Mouse (Mus musculus): ENCODE measurements around the gene Smco2.

The Smco2 gene

GRCm38 (mm10) chr6:146850050-146850449 lies at the start of gene Smco2:
Gene Smco2 (plus strand): TSS chr6:146850104.
- no peak for DNase-seq (ENCODE audit: low spot score in 2 of 2)

- DNase-seq (ENCODE audit: low spot score in 2 of 2) = no peak
These were observed 39.9 kb upstream of the Smco2 start for GRCm38 (mm10) chr6:146809991-146810390.

GRCm38 (mm10) chr6:146813007-146813406 lies 36.9 kb upstream of the Smco2 start:
- DNase-seq (ENCODE audit: low spot score in 2 of 2) = no peak

- no peak for DNase-seq (ENCODE audit: low spot score in 2 of 2)
These were observed 29.5 kb upstream of the Smco2 start for GRCm38 (mm10) chr6:146820177-146820965.

GRCm38 (mm10) chr6:146821958-146822357 lies 27.9 kb upstream of the Smco2 start:
- no peak for DNase-seq (ENCODE audit: low spot score in 2 of 2)

- DNase-seq (ENCODE audit: low spot score in 2 of 2) = peak in 1 of 2 experiments; percentile 53
These were observed 25.0 kb upstream of the Smco2 start for GRCm38 (mm10) chr6:146824727-146825486.

- no peak for DNase-seq (ENCODE audit: low spot score in 2 of 2)
These were observed 24.5 kb upstream of the Smco2 start for GRCm38 (mm10) chr6:146825487-146825773.

- DNase-seq (ENCODE audit: low spot score in 2 of 2) = no peak
These were observed 18.6 kb upstream of the Smco2 start for GRCm38 (mm10) chr6:146831320-146831719.

- DNase-seq (ENCODE audit: low spot score in 2 of 2) = peak; percentile 35 to 37
These were observed 16.2 kb upstream of the Smco2 start for GRCm38 (mm10) chr6:146833485-146834314.

GRCm38 (mm10) chr6:146834342-146834741 lies 15.6 kb upstream of the Smco2 start:
- DNase-seq (ENCODE audit: low spot score in 2 of 2) = no peak

GRCm38 (mm10) chr6:146835784-146836183 lies 14.1 kb upstream of the Smco2 start:
- no peak for DNase-seq (ENCODE audit: low spot score in 2 of 2)

GRCm38 (mm10) chr6:146837316-146837715 lies 12.6 kb upstream of the Smco2 start:
- no peak for DNase-seq (ENCODE audit: low spot score in 2 of 2)

GRCm38 (mm10) chr6:146838366-146838765 lies 11.5 kb upstream of the Smco2 start:
- DNase-seq (ENCODE audit: low spot score in 2 of 2) = no peak

- DNase-seq (ENCODE audit: low spot score in 2 of 2) = no peak
These were observed 11.0 kb upstream of the Smco2 start for GRCm38 (mm10) chr6:146838863-146839262.

GRCm38 (mm10) chr6:146844867-146845266 lies 5.0 kb upstream of the Smco2 start:
- DNase-seq (ENCODE audit: low spot score in 2 of 2) = no peak

GRCm38 (mm10) chr6:146845347-146845746 lies 4.6 kb upstream of the Smco2 start:
- no peak for DNase-seq (ENCODE audit: low spot score in 2 of 2)

GRCm38 (mm10) chr6:146845961-146846750 lies 3.7 kb upstream of the Smco2 start:
- no peak for DNase-seq (ENCODE audit: low spot score in 2 of 2)

GRCm38 (mm10) chr6:146847402-146847801 lies 2.5 kb upstream of the Smco2 start:
- DNase-seq (ENCODE audit: low spot score in 2 of 2) = no peak

- no peak for DNase-seq (ENCODE audit: low spot score in 2 of 2)
These were observed 1.6 kb upstream of the Smco2 start for GRCm38 (mm10) chr6:146848281-146848680.

- no peak for DNase-seq (ENCODE audit: low spot score in 2 of 2)
These were observed 2.0 kb downstream of the Smco2 start for GRCm38 (mm10) chr6:146851916-146852315.

- no peak for DNase-seq (ENCODE audit: low spot score in 2 of 2)
These were observed 2.8 kb downstream of the Smco2 start for GRCm38 (mm10) chr6:146852739-146853138.

All from frontal cortex, postnatal 14 days (tissue).